ENCODE assay signal across 19 mouse cellular contexts in genomic region chr5:38114526-38114925, GRCm38 (mm10).
"Had no signal": no experiment of that assay in that cellular context is flagged by ENCODE, and none has a peak within 500 bp of the region (broad histone marks: within the 10 kb centered on the region; RNA-seq: fewer than 3 reads in every experiment).

No protein-coding gene starts in this region.

- DNase-seq: lung, adult 18-20 months; lung, embryonic 14.5 days; lung, postnatal 10 days; lung, postnatal 4 days; midbrain, embryonic 14.5 days; retina, postnatal 1 day; right cerebral cortex, adult 18-20 months; right cerebral cortex, postnatal 25 days; right cerebral cortex, postnatal 4 days; spleen, adult 18-20 months; thymus, adult 18-20 months; thymus, postnatal 14 days; thymus, postnatal 36 days had no signal

- H3K4me2 ChIP-seq: lung, embryonic 14.5 days; midbrain, embryonic 12.5 days; neural tube, embryonic 13.5 days; neural tube, embryonic 15.5 days had no signal

- H3K27me3 ChIP-seq: midbrain, embryonic 12.5 days; neural tube, embryonic 13.5 days; neural tube, embryonic 15.5 days had no signal

- H3K9me3 ChIP-seq: midbrain, embryonic 10.5 days; midbrain, embryonic 12.5 days; neural tube, embryonic 13.5 days; neural tube, embryonic 15.5 days had no signal

- H3K9ac ChIP-seq: lung, embryonic 14.5 days; midbrain, embryonic 12.5 days; neural tube, embryonic 13.5 days; neural tube, embryonic 15.5 days had no signal

- ATAC-seq: midbrain, embryonic 16.5 days had no signal

- H3K4me1 ChIP-seq: midbrain, embryonic 10.5 days; midbrain, embryonic 12.5 days; neural tube, embryonic 13.5 days had no signal

- H3K27ac ChIP-seq: midbrain, embryonic 10.5 days; midbrain, embryonic 12.5 days; neural tube, embryonic 13.5 days; neural tube, embryonic 15.5 days had no signal

- H3K4me3 ChIP-seq: midbrain, embryonic 10.5 days; midbrain, embryonic 12.5 days; myocyte; neural tube, embryonic 13.5 days; neural tube, embryonic 15.5 days had no signal
